Mouse (Mus musculus) midbrain, embryonic 14.5 days (tissue): ENCODE measurements around the gene Vat1. TPM values are rescaled to one million over a fixed set of nuclear protein-coding genes. Genes with fewer than 3 reads are reported as not detected.

Source experiments
- ATAC-seq: fragments of 200-750 bp; cut with Nextera tagmentation; 2 replicates; pipeline ENCODE4 v1.8.0; 2017; ENCODE audit warnings: moderate number of reproducible peaks, moderate library complexity; ENCODE audit not compliant: low FRiP score, low TSS enrichment
- DNase-seq: peaks from one replicate; pipeline ENCODE4 v3.0.0-alpha.2; 2015
- H3K27ac ChIP-seq: fragments of 300-500 bp; sonication (generic); replicated peaks from 2 replicates; pipeline ENCODE4 v1.5.1; 2014; ENCODE audit warnings: mild to moderate bottlenecking, low read depth, low read length, moderate library complexity
- H3K27me3 ChIP-seq: fragments of 300-500 bp; sonication (generic); 2 replicates; pipeline ENCODE4 v1.6.1; 2014; ENCODE audit warnings: low read length, control low read depth, mixed read lengths; ENCODE audit not compliant: control insufficient read depth, insufficient read depth
- H3K36me3 ChIP-seq: fragments of 300-500 bp; sonication (generic); 2 replicates; pipeline ENCODE4 v1.6.1; 2014; ENCODE audit warnings: low read length, control low read depth; ENCODE audit not compliant: control insufficient read depth, insufficient read depth
- H3K4me1 ChIP-seq: fragments of 300-500 bp; sonication (generic); 2 replicates; pipeline ENCODE4 v1.6.1; 2014; ENCODE audit warnings: mild to moderate bottlenecking, antibody characterized with exemption, low read length, control low read depth; ENCODE audit not compliant: control insufficient read depth, insufficient read depth
- H3K4me2 ChIP-seq: fragments of 300-500 bp; sonication (generic); 2 replicates; pipeline ENCODE4 v1.6.1; 2014; ENCODE audit warnings: mild to moderate bottlenecking, low read length, moderate library complexity
- H3K4me3 ChIP-seq: fragments of 300-500 bp; sonication (generic); replicated peaks from 2 replicates; pipeline ENCODE4 v1.5.1; 2014; ENCODE audit warnings: low read depth, low read length
- H3K9ac ChIP-seq: fragments of 300-500 bp; sonication (generic); replicated peaks from 2 replicates; pipeline ENCODE4 v1.6.1; 2014; ENCODE audit warnings: mild to moderate bottlenecking, low read length, moderate library complexity
- H3K9me3 ChIP-seq: fragments of 300-500 bp; sonication (generic); 2 replicates; pipeline ENCODE4 v1.6.1; 2016; ENCODE audit warnings: low read length, control low read depth, mixed read lengths; ENCODE audit not compliant: control insufficient read depth
- WGBS: fragments of 180-500 bp; shearing (Covaris S2); extraction: QIAGEN DNeasy Blood & Tissue Kit; methylation state at CpG from one replicate; pipeline ENCODE4 v1.1.7; 2014; 5-methylcytosine and 5-hydroxymethylcytosine counted together
- polyA plus RNA-seq: library from polyadenylated mRNA; unstranded; fragments of >200 nt; fragmentation: Nextera tagmentation; extraction: Ambion mirVana; gene quantifications from 2 replicates; pipeline ENCODE4 v1.2.1, GENCODE M21; 2014

Vat1 gene
- polyA plus RNA-seq, 1 experiment from 2014 or later = 99.9 TPM

DNA sequence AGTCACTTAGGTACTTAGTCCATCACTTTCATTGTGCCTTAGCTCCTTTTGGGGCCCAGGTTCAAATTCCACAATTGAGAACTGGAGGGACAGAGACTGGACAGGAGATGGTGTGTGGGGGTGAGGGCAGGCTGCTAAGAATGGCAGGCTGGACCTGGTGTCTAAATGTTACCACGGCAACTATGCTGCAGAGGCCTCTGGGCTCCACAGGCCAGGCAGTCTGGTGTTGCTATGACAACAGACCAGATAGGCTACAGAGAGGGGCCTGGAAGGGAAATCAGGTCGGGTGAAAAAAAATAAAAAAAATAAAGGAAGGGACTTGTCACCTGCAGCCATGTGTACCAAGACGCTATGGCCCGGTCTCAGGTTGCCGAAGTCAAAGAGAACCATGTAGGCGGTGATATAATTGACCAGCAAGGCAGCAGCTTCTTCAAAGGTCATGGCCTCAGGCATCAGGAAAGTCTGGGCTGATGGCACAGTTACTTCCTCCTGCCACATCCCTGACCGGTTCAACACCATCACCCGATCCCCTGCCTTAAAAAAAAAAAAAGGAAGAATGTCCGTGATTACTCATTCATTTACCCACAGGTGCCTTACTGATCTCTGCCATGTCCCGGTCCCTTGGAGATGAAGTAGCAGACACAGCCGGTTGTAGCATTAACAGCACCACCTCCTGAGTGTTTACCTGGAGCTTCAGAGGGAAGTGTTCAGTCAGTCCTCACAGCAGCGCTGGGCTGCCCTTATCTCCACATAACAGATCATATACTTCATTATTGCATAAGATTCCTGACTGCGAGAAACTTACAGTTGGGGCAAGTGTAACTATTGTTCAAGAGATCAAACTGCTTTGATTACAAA, 3.2 kb downstream of the Vat1 start:
- Histone ChIP-seq H3K9me3 (no peaks in the 10 kb centered on the region), H3K9ac (peak overlapping the region; percentile 4; the same call in 1 of the 2 replicates), H3K27ac (peak overlapping the region; percentile 52), H3K4me2 (peak overlapping the region; percentile 76), H3K4me1 (peaks cover 39% of the 10 kb centered on the region), H3K27me3 (no peaks in the 10 kb centered on the region), H3K4me3 (peak overlapping the region; percentile 98), H3K36me3 (peaks cover 52% of the 10 kb centered on the region)
- 18% methylated on average over 13 of the region's 13 CpGs for WGBS
- ATAC-seq = no peak
- DNase-seq = peak; percentile 77

DNA sequence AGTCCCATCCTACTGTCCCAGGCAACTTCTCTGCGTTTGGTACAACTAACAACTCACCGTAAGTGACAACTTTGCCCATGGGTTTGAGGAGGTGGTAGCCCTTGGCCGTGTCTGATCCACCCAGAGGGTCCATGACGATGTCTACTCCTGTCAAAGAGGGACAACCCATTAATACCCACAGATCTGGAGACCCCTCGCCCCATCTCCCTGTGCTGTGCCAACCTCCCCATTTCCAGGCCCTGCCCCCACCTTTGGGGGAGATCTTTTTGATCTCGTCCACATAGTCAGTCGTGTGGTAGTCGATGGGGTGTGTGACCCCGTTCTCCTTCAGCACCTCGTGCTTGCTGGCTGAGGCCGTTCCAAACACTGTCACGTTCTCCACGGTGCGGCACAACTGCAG, 3.9 kb downstream of the Vat1 start:
- Histone ChIP-seq H3K27ac (peak overlapping the region; percentile 52), H3K9ac (0 out of 2 replicates have a peak overlapping the region, but pooled peaks have one; percentile 4), H3K27me3 (no peaks in the 10 kb centered on the region), H3K9me3 (no peaks in the 10 kb centered on the region), H3K4me3 (no peak overlapping the region), H3K36me3 (peaks cover 59% of the 10 kb centered on the region), H3K4me1 (peaks cover 33% of the 10 kb centered on the region), H3K4me2 (peak overlapping the region; percentile 76)
- WGBS = 52% methylated on average over 14 of the region's 14 CpGs
- DNase-seq (no peak), ATAC-seq (no peak)

DNA sequence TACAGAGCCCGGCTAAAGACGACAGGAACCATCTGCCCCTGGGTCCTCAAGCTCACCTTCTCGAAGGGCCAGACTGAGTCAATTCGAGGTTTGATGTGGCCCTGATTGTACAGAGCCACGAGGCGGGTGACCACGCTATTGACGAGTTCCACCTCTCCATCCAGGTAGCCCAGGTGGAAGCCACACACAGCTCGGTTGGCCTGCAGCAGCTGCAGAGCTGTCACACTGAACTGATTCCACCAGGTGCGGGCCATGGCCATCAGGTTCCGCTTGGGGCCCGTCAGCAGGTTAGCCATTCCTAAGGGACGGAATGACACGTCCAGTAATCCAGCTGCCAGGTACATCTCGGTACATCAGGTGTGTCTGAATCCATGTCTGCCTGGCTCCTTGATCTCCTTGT, 5.7 kb downstream of the Vat1 start:
- Histone ChIP-seq H3K4me2 (no peak overlapping the region), H3K4me1 (peaks cover 24% of the 10 kb centered on the region), H3K9ac (no peak overlapping the region), H3K4me3 (no peak overlapping the region), H3K27me3 (no peaks in the 10 kb centered on the region), H3K27ac (no peak overlapping the region), H3K9me3 (no peaks in the 10 kb centered on the region), H3K36me3 (peaks cover 63% of the 10 kb centered on the region)
- DNase-seq (no peak), ATAC-seq (no peak)
- WGBS = 91% methylated on average over 15 of the region's 15 CpGs

DNA sequence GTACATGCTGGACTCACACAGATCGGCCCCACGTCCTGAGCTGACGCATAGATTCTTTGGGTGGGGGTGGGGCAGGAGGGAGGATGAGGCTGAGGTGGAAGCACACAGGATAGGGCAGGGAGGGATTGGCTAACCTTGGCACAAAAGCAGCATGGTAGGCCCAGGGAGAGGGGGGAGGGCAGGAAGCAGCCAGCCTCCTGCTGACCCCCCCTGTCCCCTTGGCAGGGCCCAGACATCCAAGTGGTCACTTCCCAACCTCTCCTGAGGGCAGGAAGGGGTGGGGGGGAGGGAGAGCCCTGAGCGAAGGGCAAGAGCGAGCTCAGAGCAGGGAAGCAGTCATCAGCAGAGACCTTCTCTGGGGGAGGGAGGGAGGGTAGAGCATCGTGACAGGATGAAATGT, 6.3 kb downstream of the Vat1 start:
- Histone ChIP-seq H3K4me1 (peaks cover 24% of the 10 kb centered on the region), H3K4me3 (no peak overlapping the region), H3K27ac (no peak overlapping the region), H3K4me2 (no peak overlapping the region), H3K9ac (no peak overlapping the region), H3K27me3 (no peaks in the 10 kb centered on the region), H3K9me3 (no peaks in the 10 kb centered on the region), H3K36me3 (peaks cover 63% of the 10 kb centered on the region)
- WGBS = 51% methylated on average over 6 of the region's 6 CpGs
- DNase-seq (no peak), ATAC-seq (no peak)

DNA sequence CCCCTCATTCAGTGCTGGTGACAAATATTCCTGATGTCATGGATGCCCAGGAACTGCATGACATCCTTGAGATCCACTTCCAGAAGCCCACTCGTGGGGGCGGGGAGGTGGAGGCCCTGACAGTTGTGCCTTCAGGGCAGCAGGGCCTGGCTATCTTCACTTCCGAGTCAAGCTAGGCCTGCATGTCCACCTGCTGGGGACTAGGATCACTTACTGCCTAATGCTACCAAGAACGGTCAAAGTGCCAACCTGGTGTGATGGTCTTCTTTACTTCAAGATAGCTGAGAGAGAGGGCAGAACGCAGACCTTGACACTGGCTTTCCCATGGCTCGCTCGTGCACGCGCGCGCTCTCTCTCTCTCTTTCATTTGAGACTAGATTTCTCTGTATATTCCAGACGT, 7.8 kb downstream of the Vat1 start:
- Histone ChIP-seq H3K9me3 (no peaks in the 10 kb centered on the region), H3K4me1 (peaks cover 13% of the 10 kb centered on the region), H3K36me3 (peaks cover 63% of the 10 kb centered on the region), H3K4me2 (no peak overlapping the region), H3K27me3 (no peaks in the 10 kb centered on the region), H3K27ac (no peak overlapping the region), H3K9ac (no peak overlapping the region), H3K4me3 (no peak overlapping the region)
- no peak for DNase-seq
- 87% methylated on average over 12 of the region's 12 CpGs for WGBS
- no peak for ATAC-seq

DNA sequence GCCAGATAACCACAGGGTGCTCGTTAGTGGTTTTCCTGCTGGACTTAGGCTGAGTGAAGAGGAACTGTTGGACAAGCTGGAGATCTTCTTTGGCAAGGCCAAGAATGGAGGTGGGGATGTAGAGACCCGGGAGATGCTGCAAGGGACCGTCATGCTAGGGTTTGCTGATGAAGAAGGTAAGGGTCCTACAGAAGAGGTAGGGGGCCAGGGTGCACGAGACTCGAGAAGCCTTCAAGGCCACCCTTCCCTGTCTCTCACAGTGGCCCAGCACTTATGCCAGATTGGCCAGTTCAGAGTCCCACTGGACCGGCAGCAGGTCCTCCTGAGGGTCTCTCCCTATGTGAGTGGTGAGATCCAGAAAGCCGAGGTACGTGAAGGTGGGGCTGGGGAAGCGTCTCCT, 8.4 kb downstream of the Vat1 start:
- Histone ChIP-seq H3K27ac (no peak overlapping the region), H3K4me3 (no peak overlapping the region), H3K9me3 (no peaks in the 10 kb centered on the region), H3K36me3 (peaks cover 60% of the 10 kb centered on the region), H3K4me2 (no peak overlapping the region), H3K27me3 (no peaks in the 10 kb centered on the region), H3K9ac (no peak overlapping the region), H3K4me1 (peaks cover 7% of the 10 kb centered on the region)
- no peak for ATAC-seq
- DNase-seq = no peak
- WGBS = 90% methylated on average over 9 of the region's 9 CpGs

DNA sequence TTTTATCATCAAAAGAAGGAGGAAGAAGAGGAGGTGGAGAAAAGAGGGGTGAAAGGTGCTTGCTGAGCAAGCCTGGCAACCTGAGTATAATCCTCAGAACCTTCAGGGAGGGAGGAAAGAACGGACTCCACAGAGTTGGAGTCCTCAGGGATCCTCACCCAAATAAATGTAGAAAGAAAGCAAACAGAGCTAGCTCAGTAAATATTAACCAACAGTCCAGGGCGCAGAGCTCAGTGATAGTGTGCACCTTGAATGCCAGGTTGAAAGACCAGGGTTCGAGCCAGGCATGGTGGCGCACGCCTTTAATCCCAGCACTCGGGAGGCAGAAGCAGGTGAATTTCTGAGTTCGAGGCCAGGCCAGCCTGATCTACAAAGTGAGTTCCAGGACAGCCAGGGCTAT, 10.4 kb downstream of the Vat1 start:
- DNase-seq = no peak
- no peak overlapping the region for H3K4me2 ChIP-seq
- WGBS = 88% methylated on average over 7 of the region's 7 CpGs
- no peak overlapping the region for H3K4me3 ChIP-seq
- no peak overlapping the region for H3K9ac ChIP-seq
- H3K27me3 ChIP-seq = no peaks in the 10 kb centered on the region
- H3K4me1 ChIP-seq = no peaks in the 10 kb centered on the region
- ATAC-seq = no peak
- H3K36me3 ChIP-seq = peaks cover 40% of the 10 kb centered on the region
- no peak overlapping the region for H3K27ac ChIP-seq
- H3K9me3 ChIP-seq = no peaks in the 10 kb centered on the region

DNA sequence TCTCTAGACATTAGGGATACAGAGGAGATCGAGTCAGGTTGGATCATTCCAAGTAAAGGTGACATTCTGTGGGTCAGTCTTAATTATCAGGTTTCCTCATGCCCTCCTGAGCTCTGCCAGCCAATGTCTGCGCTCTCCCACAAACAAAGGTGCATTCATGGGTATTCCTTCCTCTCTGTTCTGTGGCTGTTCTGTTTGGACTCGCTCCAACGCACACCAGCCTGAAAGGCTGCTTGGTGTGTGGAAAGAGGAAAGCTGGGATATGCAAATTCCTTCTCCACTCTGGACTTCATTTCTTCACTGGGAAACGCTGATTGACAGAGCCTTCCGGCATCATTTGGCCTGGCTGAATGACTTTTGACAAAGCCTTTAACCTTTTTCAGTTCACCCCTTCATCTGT, 11.3 kb downstream of the Vat1 start:
- Histone ChIP-seq H3K27me3 (no peaks in the 10 kb centered on the region), H3K4me3 (no peak overlapping the region), H3K36me3 (peaks cover 30% of the 10 kb centered on the region), H3K9me3 (no peaks in the 10 kb centered on the region), H3K9ac (no peak overlapping the region), H3K27ac (no peak overlapping the region), H3K4me2 (no peak overlapping the region), H3K4me1 (no peaks in the 10 kb centered on the region)
- ATAC-seq (no peak), DNase-seq (peak; percentile 63)
- 21% methylated on average over 6 of the region's 6 CpGs for WGBS
